Mouse (Mus musculus): ENCODE measurements around the gene Fxr2.

DNA sequence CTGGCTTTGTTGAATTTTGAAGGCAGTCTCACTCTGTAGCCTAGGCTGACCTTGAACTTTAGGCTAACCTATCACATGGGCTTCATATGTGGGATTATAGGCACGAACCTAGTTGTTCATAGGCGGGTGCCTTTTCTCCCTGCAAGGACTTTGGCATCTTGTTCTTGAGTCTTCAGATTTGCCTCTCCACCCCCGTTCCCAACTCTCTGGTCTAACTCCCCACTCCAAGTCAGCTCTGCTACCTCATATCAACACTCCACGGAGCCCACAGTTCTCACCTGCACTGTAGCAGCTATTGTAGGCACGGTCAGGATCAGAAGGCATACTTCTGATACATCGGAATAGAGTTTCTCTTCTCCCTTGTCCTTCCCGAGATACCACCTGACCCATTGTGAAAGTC is 50.8 kb downstream of the Fxr2 start:
- TF ChIP-seq CTCF (IDR thresholded peaks at IDR 0.05; ENCODE audit: extremely low read depth, insufficient read length, insufficient replicate concordance, low read depth, low read length) = no peak
- no peak for TF ChIP-seq POLR2A (IDR thresholded peaks at IDR 0.05; ENCODE audit: low read depth, low read length)

Data from small intestine, adult 2 months (tissue).